Mouse (Mus musculus): ENCODE measurements around the gene Cd70.
A peak's percentile ranks its signal among the peaks of the same experiment; 100 is the strongest.
"Not testable (repeated sequence)": the region's sequence is repeated elsewhere in the genome, so short reads cannot be mapped to it uniquely, and the experiment has no call there.

Gene Cd70

DNA sequence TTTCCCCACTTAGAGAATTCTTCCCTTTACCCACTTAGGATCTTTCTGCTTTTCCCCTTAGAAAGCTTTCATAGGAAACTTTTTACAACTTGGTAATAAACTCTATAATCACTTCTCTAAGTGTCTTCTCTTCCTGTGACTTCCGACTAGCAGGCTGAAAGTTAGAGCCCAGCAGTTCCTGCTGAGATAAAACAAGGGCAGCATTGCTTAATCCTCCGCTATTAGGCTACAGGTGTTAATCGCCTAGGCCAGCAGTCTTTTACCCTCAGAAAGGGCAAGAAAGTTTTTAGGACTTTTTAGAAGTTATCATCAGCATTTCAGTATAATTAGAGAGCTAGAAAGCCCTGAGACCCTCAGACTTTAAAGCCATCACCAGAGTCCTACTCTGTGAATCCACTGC lies 15.6 kb downstream of the Cd70 start:
- not testable (repeated sequence) for DNase-seq

DNA sequence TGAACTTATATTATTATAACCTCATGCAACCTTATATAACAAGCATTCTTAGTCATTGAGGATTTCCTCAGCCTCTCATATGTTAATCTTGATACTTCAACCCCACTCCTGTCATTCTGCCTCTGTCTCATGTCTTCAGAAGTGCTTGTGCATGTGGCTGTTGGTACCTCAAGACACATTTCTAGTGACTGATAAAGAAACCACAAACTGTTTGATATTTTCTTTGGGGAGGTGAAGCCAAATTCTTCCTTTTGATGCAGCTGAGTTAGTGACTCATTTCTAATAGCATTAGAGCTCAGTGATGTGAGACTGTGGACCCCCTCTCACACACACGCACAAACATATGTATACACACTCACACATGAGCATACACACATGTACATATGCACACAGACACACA lies 17.8 kb downstream of the Cd70 start:
- no peak for DNase-seq

DNA sequence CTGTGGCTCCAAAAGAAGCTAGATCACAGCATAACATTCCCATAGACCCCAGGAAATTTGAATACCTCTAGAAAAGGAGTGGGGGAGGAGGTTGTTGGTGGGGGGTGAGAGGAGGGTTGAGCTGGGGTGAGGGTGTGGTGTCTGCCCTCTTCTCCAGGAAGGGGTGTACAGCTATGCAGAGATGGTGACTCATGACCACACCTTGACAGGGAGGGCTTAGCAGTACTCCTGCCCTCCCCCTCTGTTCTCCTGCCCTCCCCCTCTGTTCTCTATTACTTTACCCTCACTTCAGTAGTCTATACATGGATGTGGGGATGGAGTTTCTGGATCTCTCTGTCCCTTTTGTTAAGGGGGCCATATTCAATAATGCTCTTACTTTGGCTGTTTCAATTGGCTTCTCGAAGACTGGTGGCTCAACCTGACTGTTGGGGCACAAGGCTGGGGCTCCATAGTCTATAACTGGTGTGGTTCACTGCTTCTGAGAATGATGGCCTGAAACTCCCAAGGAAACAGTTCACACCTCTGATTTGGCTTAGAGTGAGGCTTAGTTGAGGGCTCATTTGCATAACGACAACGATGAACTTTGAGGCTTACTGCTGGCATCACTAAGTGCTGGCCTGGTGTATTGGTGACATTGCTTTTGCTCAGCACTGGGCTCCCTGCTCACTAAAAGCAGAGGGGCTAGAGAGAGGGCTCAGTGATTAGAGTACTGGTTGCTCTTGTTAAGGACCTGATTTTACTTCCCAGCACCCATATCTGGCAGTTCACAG lies 23.5 kb downstream of the Cd70 start:
- no peak for DNase-seq

DNA sequence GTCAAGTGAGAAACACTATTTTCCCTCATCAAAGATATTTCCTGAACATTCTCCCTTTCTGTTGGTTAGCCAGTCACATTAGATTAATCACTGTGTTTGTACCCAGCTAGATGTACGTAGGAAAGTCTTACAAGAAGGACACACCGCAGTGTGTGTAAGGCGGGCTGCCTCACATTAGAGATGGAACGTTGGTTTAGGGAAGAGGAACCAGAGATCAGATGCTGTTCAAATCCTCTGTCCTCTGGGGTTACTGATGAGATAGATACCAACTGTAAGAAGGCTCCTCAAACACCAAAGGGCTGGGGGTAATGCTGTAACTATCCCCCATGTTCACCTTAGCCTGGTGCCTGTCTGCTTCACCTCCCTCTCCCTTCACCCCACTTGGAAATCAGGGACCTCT lies 24.8 kb downstream of the Cd70 start:
- DNase-seq, result no peak

DNA sequence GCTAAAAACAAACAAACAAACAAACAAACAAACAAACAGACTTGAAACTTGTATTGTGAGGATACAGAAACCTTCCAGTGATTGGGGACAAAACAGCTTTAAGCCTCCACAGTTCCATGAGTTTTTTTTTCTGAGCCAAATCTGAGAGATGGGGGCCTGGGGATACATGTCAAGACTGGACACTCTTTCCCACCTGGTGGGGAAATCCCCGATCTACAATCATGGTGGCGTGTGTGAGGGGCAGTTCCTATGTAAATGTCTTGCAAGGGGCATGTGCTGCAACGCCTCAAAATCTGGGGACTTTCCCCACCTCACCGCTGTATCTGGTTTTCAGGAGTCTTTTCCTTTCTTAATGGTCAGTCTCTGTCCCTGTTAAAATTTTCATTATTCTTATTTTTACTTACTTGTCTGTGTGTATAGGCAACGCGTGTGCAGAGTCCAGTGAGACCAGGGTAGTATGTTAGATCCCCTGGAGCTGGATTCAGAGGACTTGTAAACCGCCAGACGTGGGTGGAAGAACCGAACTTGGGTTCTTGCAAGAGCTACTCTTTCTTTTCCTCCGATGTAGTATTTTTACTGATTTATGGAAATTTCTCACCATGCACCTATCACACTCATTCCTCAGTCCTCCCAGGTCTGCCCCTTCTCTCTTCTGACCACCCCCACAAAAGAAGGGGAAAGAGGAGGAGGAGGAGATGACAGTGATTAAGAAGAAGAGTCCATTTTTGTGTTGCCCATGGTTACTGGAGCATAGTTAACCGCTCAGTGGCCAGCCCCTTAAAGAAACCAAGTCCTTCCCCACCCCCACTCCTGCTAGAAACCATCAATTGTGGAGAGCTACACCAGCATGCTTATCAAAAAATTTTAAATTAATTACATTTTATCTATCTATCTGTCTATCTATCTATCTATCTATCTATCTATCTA lies 26.1 kb downstream of the Cd70 start:
- no peak for DNase-seq

DNA sequence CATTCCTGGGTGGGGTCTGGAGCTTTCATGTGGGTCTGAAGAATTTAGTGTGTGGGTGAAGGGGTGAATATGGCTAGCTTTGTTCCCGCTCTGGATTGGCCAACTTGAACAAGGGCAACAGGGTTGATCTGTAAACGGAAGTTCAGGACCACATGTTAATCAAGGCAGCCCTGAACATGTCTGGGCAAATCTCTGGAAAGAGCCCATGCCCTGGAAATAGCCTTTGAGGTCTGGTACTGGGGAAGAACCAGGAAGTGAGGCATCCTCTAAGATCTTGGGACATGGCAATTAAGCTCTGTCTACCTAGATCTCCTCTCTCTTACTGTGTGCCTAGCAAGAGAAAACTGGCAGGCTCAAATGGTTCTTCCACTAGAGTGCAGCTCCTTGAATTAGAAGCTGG lies 27.7 kb downstream of the Cd70 start:
- DNase-seq, result no peak

DNA sequence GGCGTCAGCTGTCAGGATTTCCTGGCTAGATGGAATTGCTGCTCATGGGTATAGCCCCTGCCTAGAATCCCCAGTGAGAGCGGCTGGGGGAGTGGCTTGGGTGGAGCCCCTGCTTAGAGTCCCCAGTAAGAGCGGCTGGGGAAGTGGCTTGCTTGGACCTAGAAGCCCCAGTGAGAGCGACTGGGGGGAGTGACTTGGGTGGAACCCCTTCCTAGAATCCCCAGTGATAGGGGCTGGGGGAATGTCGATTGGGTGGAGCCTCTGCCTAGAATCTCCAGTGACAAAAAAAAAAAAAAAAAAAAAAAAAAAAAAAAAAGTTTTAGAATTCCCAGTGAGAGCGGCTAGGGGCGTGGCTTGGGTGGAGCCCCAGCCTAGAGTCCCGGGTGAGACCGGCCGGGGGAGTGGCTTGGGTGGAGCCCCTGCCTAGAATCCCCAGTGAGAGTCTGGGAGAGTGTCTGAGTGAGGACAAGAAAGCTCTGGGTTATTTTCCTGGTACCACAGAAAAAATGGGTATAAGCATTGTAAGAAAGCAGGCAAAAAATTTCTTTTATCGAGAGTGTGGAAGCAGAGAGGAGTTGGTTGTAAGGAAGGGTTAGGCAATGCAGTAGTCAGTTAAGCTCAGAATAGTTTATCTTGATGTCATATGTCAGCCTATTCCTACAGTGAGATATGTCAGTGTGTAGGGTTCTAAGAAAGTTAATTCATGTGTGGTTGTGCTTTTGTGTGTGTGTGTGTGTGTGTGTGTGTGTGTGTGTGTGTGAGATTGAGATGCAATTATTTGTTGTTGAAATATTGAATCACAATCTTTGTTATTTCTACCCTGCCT lies 30.8 kb downstream of the Cd70 start:
- peak; percentile 47 for DNase-seq

DNA sequence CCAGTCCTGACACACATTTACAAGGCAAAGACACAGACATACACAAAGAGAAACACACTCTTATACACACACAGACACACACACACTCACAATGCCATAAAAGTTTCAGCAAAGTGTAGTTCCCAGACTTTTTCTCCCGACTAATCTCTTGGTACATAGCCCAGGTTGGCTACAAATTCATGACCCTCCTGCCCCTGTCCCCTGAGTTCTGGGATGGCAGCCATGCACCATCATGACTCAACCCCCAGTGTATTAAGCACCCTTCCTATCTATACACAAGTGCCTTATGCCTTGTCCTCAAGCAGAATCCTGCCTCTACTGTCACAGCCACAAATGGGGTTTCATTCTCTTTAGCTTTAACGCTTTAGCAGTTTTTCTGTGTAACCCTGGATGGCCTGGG lies 32.8 kb downstream of the Cd70 start:
- DNase-seq, result no peak

DNA sequence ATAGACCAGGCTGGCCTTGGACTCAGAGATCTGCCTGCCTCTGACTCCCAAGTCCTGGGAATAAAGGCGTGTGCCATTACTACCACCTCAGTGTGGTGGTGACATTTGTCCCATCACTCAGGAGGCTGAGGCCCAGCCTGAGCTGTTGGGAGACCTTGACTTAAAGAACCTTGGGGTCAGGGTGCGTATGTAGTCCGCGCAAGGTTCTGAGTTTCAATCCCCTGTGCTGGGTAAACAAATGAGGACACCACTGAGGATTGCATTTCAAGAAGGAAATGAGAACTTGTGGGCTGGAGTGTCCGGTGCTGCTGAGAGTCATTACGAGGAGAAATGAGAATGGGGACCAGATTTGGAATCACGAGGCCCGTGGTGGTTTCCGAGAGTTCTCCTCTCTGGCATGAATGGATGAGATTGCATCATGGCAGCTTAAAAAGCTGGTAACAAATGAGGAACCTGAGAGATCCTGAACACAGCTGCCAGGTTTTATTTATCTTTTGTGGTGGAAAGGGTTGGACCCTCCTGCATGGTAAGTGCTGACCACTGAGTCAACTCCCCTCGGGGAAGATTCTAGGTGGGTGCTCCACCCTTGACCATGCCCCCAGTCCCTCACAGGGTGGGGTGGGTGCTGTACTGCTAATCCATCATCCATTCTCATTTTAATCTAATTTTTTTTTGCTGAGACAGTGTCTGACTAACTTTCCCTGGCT lies 36.7 kb downstream of the Cd70 start:
- peak; percentile 76 for DNase-seq

DNA sequence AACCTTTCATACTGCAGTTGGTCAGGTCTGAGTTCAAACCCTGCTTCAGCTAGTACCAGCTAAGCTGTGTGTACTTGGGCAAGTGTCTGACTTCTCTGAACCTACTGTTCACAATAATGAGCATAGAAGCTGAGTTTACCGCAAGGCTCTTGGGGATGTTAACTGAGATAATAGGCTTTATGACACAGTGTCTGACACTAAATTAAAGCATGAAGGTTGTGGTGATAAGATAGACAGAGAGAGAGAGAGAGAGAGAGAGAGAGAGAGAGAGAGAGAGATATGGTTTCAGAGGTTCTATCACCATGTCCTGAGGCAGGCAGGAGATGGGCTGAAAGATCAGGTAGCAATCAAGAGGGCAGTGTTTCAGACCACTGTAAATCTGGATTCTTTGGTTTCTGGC lies 39.6 kb downstream of the Cd70 start:
- no peak for DNase-seq

DNA sequence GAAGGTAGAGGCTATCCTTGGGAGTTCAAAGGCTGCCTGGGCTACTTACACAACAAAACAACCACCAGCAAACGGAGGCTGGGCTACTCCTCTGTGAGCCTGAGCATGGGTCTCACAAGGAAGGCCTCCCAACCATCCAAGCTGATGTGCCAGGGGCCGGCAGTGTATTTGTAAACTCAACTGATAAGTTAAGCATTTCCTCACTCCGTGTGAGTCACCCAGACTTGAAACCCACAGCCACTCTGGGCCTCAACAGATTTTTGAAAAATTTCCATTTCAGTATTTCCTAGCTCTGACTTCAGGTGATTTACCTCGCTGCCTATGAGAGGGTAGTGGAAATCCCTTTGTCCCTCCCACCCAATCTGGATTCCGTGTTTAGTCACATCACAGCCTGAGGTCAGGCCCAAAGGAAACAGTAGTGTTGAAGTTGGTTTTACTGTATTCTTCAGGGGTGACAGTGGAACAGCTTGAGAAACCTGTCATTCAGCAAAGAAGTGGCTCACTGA lies 40.9 kb downstream of the Cd70 start:
- no peak for DNase-seq

DNA sequence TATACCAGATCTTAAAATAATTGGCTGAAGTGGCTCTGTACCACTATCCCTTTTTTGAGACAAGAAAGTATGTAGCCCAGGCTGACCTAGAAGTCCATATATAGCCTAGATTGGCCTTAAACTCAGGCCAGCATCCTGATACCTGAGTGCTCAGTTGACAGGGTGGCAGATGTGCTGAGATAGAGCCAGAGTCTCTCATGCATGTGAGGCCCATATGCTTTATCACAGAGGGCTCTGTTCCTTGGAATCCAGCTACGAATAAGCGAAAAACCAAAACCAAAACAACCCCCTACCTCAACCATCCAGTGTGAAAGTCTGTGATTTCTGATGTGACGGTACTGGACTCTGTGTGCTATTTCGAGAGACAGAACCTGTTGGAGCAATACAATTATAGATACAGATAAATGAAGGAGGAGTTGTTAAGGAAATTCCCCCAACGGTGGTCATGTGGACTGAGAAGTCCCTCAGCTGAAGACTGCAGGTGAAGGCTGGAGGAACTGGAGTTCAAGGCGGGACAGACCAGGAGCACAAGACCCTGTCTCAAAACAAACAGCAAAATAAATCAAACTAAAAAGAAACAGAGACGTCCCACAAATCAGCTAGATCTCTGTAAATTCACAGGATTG lies 41.4 kb downstream of the Cd70 start:
- DNase-seq, result no peak

DNA sequence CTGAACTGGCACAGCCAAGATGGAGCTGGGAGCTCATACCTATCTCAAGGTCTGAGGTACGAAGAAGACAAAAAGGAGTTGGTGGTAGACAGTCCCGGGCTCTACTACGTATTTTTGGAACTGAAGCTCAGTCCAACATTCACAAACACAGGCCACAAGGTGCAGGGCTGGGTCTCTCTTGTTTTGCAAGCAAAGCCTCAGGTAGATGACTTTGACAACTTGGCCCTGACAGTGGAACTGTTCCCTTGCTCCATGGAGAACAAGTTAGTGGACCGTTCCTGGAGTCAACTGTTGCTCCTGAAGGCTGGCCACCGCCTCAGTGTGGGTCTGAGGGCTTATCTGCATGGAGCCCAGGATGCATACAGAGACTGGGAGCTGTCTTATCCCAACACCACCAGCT lies 42.5 kb downstream of the Cd70 start:
- no peak for DNase-seq

DNA sequence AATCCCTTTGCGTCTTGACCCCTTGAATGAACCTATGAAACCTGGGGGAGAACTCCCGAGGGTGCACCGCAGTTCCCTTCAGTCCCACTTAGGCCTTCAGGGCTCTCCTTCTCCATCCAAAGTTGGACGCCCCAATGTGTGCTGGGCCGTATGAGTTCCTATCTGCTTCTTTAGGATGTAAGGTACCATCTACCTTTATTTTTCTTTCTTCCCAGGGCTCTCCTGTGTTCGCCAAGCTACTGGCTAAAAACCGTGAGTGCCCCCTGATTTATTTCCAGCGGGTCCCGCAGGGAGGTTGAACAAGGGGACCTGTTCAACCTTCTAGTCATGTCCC lies 43.6 kb downstream of the Cd70 start:
- DNase-seq, result no peak

DNA sequence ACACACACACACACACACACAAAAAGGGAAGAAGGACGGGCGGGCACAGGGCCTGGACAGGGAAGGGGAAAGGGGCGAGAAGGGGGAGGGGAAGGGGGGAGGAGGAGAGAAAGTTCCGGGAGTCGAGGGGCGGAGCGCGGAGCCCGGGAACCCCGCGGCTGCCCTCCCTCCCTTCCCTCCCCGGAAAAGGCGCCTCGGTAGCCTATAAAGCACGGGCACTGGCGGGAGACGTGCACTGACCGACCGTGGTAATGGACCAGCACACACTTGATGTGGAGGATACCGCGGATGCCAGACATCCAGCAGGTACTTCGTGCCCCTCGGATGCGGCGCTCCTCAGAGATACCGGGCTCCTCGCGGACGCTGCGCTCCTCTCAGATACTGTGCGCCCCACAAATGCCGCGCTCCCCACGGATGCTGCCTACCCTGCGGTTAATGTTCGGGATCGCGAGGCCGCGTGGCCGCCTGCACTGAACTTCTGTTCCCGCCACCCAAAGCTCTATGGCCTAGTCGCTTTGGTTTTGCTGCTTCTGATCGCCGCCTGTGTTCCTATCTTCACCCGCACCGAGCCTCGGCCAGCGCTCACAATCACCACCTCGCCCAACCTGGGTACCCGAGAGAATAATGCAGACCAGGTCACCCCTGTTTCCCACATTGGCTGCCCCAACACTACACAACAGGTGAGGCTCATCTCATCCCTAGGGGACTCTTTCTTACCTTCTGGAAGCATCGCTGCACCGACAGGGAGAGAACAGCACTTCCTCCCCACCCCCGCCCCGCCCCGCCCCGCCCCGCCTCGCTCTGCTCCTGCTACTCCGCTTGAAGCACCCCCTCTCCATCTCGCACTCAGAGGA lies 44.2 kb downstream of the Cd70 start, which contains the start of gene Tnfsf9:
Gene Tnfsf9 (plus strand): TSS at position 145 of the 854 bp plus-strand sequence.
- DNase-seq, result peak; percentile 28

DNA sequence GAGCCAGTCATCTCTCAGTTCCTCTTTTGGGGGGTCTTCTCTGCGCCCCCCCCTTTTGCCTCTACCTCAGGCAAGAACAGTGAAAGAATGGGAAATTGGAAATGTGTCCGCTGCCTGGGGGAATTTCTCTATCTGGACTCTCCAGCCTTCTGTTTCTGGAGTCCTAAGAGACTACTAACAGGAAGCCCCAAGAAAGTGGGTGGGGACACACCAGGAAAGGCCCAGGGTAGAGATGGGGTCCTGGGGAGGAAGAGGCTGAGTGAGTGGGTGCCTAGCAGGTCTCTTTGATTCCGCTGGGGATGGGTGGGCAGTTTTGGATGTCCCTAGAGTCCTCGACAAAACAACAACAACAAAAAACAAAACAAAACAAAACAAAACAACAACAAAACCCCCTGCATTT lies 45.1 kb downstream of the Cd70 start:
- DNase-seq, result no peak

DNA sequence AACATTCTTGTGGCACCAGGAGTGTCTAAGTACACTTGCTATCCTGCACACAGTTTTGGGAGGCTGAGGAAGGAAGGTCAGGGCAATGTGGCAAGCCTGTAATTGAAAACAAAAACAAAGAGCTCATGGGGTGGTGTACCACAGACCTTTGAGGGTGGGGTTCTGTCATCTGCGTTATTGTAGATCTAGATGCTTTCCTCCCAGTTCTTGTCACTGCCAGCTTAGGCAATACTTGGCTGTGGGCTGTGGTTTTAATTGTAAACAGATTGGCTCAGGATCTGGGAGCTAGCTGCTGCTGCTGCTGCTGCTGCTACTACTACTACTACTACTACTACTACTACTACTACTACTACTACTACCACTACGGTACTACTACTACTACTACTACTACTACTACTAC lies 47.3 kb downstream of the Cd70 start:
- DNase-seq, result no peak

DNA sequence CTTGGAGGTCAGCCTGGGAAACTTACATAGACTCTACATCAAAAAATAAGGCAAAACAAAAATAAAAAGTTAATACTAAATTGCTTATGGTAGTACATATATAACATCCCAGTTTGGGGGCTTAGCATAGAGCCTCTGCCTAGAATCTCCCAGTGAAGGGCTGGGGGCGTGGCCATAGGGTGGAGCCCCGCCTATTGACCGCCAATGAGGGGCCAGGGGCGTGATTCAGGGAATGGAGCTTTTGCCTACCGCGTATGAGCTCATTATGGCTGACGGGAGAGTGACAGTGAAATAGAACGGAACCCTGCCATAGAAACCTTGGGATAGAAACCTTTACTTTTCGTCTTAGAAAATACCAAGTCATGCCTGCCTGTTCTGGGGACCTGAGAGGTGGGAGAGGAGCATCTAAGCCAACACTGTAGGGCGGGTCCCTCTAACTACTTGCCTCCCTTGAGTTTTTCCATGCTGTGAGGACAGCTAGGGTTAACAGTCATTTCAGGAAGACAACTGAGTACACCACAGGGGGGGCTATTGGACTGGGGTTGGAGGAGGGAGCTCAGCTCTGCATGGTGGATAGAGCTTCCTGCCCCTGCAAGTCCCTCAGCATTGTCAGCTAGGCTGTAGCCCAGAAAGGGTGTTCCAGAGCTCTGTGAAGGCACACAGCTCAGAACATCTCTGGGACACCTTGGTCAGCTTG lies 49.8 kb downstream of the Cd70 start:
- no peak for DNase-seq

DNA sequence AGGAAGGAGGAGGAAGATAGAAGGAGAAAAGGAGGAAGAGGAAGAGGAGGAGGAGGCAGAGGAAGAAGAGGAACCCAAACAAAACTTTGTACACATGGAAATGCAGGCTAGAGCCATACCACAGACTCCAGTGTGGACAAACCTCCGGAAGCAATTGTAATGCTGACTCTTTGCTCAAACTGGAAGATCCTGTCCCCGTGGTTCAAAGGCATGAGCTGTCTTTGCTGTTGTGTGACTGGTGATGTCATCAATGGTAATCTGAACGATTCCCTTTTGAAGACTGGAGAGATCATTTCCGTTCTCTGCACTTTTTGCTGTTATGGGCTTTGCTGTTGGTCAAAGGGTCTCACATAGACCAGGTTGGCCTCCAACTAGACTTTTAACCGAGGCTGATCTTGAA lies 51.3 kb downstream of the Cd70 start:
- DNase-seq, result no peak

DNA sequence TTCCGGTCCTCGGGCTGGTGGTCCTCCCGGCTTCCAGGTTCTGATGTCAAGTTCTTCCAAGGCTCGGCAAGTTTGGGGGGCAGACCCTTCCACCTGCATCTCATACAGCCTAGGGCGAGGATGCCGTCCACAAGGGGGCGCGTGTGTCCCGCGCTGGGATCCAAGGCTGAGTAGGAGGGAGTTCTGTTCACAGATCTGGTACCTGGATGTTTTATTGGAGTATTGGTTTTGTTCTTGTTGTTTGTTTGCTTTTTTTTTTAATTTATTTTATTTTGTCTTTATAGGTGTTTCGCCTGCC lies 53.0 kb downstream of the Cd70 start:
- DNase-seq, result peak; percentile 92
